Mouse (Mus musculus) NIH3T3 (cell line): ENCODE data around the gene Trim10.
A peak's percentile ranks its signal among the peaks of the same experiment; 100 is the strongest.

ENCODE experiments used
- DNase-seq: peaks from one replicate; pipeline ENCODE4 v3.0.0-alpha.2; 2012; ENCODE audit warnings: low read depth

The Trim10 gene

DNA sequence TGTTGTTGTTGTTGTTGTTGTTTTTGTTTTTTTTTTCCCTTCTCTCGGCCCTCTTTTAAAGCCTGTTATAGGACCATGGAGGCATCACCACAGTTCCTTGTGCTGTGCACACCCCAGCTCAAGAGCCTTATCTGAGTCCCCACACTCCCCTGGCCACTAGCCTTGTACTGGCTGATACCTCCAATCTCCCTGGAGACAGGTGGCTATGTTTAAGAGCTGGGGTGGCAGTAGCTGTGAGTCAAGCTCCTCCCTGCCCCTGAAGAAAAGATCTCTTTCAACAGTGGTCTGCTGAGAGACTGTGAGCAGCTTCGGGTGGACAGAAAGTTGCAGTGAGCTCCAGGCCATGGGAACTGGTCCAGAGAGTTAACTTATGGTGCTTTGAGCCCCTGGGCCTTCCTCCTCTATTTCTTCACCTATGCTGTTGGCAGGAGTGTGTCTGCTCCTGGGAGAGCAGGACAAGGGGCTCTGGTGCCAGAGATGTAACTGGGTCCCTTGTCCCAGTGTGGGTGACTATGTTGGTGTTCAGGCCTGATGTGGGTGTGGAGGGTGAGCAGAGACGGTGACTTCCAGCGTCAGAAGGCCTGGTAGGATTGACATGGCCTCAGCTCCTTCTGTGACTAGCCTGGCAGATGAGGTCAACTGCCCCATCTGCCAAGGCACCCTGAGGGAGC is at the start of gene Trim10:
Gene Trim10, plus strand, starts transcription at position 291 of the 671 bp plus-strand sequence.
- no peak for DNase-seq

DNA sequence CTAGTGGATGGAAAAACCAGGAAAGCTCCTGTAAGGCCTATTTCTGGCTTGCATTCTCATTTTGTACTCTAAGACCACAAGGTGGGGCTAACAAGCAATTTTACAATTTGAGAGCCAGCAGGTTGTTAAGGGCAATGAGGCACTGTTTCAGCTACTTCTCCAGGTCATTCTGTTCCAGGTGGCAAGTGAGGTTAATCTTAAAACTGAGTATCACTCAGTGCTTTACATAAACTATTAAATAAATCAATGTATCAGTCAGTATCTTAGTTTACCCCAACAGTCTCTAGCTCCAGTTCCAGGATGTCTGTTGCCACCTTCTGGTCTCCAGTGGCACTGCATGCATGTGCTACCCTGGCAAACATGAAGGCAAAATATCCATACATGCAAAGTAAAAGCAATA is 45.4 kb upstream of the Trim10 start:
- DNase-seq, result peak; percentile 49

DNA sequence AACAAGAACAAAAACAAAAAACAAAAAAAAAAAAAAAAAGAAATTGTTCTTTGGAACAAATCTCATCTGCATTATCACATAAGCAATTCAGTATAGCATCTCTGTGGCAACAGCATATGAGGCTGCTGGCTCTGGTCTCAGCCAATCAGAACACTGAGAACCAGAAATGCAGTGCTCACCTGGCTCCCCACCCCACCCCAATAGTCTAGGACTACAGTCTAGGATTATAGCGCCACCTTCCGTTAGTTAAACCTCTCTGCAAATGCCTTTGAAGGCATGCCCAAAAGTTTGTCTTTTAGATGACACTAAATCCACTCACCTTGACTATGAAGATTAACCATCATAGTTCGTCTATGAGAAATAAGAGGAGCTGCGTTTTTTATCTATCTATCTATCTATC is 43.8 kb upstream of the Trim10 start:
- DNase-seq, result peak; percentile 14

DNA sequence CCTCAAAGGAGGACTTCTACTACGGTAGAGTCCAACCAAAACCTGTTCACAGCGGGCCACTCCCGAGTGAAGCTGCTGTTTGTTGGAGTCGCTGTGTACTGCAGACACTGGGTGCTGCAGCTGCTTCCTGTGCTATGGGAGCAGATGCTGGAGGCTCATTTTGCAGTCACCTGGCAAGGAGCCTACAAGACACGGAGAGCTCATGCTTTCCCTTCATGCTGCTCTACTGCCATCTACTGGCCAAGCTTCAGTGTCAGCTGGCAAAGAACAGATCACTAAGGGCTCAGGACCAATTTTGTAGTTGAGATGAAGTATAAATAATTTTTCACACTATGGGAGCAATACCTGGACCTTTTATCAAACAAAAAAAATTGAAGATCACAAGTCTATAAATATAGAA is 43.4 kb upstream of the Trim10 start:
- peak; percentile 72 for DNase-seq

DNA sequence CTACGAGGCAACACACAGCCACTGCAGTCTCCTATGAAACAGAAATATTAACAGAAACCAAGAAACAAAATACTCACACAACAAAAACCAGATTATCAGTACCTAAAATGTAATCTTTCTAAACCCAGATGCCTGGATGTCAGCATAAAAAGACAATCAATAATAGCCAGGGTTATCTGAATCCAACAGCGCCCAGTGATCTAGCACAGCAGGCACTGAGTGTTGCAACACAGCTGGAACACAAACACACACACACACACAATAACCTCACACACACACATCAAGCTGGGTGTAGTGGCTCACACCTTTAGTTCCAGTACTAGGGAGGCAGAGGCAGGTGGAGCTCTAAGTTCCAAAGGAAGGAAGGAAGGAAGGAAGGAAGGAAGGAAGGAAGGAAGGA is 40.9 kb upstream of the Trim10 start:
- no peak for DNase-seq

DNA sequence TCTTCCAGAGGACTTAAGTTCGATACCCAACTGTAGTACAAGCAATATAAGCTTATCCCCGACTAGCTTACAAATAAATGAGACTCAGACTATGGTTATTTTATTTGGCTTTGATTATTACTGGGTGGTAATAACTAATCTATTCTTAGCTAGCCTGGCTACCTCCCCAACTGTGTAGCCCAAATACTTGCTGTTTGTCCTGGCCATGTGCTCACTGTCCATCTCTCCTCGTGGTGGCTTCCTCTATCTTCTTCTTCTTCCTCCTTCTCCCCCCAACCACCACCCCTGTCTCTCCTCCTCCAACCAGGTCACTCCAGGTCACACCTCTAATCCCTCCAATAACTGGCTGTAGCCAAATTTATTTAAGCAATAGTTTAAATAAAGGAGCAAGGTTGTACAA is 38.9 kb upstream of the Trim10 start:
- DNase-seq, result no peak

DNA sequence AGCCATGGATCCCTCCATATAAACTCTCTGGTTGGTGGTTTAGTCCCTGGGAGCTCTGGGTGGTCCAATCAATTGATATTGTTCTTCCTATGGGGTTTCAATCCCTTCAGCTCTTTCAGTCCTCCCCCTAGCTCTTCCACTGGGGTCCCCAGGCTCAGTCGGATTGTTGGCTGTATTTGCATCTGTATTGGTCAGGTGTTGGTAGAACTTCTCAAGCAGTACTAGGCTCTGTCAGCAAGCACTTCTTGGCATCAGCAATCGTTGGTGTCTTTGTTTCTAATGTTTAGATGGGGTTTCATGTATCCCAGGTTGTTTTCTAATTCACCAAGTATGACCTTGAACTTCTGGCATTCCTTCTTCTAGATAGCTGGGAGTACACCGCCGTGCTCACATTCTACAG is 36.7 kb upstream of the Trim10 start:
- DNase-seq, result no peak

DNA sequence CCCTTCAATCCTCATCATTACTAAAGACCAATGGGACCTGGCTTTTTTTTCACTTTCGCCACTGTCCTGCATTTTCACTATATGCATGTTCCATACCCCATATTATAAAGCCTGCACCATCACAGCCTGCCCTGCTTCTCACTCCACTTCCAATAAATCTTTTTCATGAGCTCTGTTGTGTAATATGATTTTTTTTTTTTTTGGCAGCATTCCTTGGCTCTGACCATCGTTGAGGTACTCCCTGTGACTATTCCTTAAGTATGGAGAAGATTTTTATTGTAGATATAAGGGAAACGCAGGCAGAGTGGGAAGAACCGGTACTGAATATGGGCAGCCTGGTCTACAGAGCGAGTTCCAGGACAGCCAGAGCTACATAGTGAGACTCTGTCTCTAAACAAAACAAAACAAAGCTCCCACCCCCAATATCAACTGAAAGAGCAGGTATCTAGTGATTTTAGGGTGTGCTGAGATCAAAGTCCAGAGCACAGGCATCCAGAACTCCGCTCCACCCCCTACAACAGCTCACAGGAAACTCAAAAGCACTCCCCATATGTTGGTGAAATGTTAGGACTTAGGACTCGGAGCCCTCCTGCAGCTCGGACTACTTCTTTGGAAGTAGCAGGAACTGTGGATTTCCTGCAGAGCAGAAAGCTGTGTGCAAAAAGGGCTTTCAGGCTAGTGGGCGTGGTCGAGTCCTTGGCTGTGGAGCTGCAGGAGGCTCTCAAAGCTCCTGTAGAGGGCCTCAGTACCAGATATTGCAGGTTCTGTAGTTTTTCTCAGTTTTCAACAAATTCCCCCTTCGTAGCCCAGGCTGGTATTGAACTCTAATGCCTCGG is 33.6 kb upstream of the Trim10 start:
- peak; percentile 90 for DNase-seq

DNA sequence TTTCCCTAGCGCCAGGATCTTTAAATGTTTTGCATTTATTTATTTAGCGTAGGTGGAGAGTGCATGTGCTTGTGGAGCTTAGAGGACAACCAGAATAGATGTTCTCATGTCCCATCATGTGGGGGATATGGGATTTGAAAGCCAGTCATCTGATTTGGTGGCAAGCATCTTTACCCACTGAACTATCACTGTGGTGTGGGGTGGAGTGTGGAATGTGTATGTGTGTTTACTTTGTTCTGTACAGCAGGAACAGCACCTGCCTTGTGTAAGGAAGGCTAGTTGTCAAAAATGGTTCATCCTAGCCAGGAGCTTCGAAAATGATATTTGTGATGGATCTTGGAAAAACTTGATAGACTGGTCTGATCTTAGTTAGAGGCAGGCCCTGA is 33.0 kb upstream of the Trim10 start:
- DNase-seq, result no peak

DNA sequence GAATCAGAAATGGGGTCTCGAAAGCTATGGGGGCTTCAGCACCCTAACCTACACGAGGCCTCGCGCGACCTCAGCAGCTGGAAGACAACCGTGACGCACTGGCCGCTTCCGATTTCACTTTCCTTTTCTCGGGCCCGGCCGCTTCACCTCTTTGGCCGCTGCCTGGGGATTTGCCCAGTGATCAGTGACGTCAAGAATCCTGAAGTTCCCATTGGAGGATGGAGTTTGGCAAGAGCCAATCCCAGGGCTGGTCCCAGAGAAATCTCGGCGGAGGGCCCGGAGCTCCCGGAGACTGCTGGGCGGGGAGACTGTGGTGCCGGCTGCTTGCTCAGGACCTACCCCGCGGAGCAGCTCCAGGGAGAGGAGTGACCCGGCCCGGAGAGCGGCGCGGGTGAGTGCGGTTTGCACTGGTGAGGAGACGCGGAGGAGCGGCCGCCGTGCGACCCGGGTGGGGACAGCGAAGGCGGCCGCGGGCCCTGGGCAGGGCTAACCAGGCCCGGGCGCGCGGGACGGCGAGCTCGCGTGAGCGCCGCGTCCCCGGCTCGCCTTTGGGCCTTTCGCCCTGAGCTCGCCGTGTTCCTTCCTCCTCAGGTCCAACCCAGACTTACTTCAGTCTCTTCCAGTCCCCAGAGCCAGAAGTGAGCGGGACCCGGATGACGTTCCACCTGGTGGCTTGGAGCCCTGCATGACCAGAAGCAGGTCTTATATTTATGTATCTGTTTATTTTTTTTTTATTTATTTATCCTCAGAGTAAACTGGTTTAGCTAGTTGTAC is 32.3 kb upstream of the Trim10 start, which contains the start of gene Trim26:
Gene Trim26, plus strand, starts transcription at position 261 of the 774 bp plus-strand sequence.
- peak; percentile 99 for DNase-seq

DNA sequence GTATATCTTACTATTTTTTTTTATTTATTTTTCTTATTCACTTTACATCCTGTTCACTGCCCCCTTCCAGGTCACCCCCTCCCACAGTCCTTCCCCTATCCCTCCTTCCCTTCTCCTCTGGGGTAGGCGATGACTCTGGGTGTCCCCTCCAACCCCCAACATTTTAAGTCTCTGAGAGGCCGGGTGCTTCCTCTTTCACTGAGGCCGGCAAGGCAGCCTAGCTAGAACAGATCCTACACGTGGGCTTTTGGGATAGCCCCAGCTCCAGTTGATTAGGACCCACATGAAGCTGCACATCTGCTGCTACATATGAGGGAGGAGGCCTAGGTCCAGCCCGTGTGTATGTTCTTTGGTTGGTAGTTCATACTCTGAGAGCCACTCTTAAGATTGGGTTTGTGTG is 30.4 kb upstream of the Trim10 start:
- no peak for DNase-seq

DNA sequence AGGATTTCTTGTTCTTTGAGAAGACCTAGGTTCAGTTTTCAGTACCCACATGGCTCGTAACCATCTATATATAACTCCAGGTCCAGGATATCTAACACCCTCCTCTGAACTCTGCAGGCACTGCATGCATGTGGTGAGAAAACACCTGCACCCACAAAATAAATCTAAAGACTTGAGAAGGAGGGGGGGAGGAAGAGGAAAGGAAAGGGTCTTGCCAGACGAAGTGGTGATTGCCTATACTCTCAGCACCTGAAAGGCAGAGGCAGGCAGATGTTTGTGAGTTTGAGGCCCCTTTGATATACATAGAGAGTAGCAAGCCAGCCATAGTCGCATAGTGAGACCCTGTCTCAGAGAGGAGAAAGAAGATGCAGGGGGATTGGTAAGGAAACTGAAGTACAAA is 29.4 kb upstream of the Trim10 start:
- DNase-seq, result no peak

DNA sequence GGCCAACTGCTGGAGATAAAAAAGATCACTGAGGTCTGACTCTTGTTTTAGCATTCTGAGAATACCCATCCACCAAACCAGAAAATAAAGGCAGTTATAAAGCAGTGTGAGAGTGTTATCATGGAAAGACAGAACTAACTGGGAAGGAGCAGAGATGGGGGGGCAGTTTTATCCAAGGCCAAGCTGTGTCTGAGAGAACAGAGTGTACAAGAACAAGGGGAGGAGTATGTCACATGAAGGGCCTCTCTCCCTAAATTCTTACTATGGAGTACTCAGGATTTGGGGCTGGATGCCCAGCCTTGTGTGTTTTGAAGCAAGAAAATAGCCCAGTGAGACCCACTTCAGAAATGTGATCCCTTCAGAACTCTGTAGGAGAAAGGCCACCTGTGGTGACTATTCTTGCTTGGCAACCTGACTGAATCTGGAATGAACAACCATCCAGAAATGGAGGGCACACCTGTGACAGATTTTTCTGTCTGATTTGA is 28.4 kb upstream of the Trim10 start:
- DNase-seq, result no peak

DNA sequence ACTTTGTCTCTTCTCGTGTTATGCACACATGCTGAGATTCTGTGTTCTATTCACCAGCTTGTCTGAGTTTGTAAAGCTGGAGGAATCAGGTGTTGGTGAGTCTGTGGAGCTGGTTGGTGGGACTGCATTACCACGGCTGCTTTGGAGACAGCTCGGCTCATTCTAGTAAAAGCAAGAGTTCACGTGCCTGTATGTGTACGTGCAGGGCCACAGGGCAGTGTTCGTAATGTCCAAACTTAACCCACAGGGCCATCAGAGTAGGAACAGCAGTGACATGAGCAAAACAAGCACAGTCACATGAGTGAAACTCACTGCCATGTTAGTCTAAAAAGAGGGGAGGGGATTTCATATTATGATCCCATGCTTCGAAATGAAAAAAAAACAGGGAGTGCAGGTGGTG is 25.7 kb upstream of the Trim10 start:
- no peak for DNase-seq

DNA sequence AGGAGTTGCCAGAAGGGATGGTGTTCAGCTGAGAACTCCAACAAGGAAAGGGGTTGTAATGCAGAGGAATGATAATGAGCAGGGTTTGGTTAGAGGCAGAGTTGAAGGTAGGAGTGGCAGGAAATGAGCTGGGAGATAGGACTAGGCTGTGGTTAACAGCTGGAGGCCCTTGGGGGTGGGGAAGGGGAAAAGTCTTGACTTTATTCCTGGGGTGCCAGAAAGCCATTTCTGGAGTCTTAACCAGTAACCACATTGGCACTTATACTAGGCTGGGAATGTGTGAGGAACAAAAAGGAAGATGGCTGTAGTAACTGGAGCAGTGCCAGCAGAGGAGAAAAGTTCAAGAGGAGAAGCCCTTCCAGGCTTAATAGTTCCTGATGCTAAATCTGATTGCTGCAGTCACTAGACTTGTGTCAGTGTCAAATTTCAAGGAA is 25.1 kb upstream of the Trim10 start:
- peak; percentile 17 for DNase-seq

DNA sequence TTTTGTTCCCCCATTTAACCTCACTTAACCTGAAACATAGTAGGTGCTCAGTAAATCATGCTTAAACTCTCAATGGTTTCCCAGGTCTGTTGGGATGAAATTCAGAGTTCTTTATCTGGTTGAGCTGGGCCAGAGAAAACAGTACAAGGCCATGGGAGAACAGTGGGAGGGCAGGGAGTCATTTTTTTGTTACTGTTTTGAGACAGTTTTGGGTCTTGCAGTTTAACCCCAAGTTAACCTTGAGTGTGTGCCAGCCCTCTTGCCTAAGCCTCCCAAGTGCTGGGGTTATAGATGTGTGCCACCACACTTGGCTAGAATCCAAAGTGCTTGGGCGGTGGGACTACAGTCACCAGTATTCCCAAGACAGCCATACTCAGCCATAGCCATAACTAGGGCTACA is 24.6 kb upstream of the Trim10 start:
- DNase-seq, result no peak

DNA sequence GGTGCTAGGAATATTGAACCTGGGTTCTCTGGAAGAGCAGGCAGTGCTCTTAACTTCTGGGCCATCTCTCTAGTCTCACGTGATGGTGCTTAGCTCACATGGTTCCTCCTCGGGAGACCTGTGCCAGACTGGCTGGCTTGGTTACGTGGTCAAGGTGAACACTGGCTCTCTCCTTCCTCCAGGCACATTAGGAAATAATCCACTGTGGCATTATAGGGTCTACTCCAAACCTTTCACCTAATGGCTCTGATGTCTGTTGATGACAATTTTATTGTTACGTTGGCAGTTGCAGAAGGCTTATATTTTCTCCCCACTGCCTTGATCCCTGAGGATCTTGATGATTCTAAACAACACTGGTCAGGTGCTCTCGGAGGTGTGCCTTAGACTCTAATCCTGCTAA is 20.5 kb upstream of the Trim10 start:
- DNase-seq, result no peak

DNA sequence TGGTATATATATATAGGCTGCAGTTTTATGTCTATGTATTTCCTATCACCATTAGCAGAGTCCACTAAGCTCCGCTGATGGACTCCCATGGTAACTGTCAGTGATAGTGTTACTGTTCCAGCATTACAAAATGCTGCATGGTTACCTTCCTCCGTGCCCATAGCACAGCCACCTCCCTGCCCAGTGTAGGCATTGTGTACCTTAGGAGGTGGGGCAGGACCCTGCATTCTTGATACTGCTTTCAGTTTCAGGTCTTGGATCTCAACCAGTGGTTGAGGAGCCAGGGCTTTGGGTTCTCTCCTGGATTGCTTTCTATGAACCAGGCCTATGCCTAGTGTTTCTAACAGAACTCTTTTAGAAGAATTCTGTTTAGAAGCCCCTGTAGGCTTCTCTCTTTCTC is 19.4 kb upstream of the Trim10 start:
- DNase-seq, result no peak

DNA sequence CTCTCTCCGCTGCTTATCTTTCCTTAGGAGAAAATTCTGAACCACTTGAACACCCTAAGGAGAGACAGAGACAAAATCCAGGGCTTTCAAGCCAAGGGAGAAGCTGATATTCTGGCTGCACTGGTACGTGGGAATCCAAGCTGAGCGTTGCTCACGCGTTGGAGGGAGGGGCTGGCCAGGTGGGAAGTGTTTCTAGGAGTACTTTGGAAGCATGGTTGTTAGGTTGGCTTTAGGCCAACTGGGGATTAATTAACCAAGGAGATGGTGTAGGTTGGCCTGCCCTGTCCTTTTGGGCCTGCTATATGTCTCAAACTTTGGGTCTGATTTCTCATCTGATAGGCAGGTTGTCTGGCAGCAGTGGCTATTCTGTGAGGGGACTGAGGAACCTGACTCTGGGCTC is 18.2 kb upstream of the Trim10 start:
- no peak for DNase-seq

DNA sequence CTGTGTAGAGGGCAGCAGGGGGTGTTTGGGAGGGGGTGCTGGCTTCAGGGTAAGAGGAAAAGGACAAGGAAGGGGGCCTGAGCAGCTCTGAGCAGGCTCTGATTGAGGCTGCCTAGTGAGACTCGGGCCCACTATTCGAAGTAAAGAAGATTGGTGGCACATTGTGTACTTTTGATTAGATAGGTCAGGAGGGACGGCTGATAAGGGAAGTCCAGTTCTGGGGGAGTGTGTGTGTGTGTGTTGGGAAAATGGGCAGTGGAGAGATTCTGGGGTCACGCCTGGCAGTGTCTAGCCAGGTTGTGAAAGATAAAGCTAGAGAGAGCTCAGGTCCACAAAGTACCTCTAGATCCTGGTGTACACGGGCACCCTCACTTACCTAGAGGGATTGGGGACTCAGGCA is 17.7 kb upstream of the Trim10 start:
- no peak for DNase-seq

DNA sequence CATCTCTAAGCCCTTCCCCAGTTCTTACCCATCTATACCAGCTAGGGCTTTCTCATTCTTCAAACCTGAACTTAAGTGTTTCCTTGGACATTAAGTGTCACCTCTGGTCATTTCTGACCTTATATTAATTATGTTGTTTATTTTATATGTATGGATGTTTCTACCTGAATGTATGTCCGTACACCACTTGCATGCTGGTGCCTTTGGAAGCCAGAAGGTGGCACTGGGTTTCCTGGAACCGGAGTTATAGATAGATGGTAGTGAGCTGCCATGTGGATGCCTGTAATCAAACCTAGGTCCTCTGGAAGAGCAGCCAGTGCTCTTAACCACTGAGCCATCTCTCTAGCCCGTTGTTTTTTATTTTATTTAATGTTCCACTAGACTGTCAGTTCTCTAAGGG is 13.9 kb upstream of the Trim10 start:
- no peak for DNase-seq

DNA sequence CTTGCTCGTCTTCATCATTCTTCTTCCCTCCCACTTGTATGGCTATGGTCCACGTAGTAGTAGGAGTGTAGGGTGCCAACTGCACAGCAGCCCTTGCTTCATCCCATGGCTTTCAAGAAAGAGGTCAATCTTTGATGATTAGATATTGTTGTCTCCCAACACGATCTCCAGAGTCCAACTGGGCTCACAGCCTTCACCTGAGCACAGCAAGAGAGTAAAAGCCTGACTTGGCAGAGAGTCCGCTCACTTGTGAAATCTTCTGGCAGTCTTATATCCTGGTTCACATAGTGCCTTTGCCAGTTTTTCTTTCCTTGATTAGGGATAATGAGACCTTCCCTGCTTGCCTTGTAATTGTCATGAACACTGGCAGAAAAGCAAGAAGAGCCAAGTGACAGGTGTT is 13.1 kb upstream of the Trim10 start:
- DNase-seq, result no peak

DNA sequence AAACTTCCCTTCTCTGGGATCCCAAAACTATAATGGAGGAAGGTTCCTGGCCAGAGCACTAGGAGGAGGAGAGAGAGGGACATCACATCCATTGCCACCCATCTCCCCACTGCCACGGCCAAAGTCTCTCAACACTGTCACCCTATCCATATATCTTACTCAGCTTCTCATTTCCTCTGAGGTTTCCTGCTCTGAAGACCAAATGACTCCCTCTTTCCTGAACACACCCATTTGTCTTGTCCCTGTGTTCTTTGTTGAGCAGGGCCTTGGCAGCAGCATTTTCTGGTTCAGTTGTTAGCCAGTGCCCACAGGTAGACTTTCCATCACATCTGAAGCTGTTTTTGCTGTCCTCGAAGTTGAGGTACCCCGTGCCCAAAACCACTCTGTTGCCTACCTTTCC is 11.2 kb upstream of the Trim10 start:
- DNase-seq, result no peak
